Mouse (Mus musculus): ENCODE measurements around the gene Tmem269. TPM values are rescaled to one million over a fixed set of nuclear protein-coding genes. Genes with fewer than 3 reads are reported as not detected.

The Tmem269 gene
- polyA plus RNA-seq (2017; shearing (Covaris generic)): 0.35 TPM

DNA sequence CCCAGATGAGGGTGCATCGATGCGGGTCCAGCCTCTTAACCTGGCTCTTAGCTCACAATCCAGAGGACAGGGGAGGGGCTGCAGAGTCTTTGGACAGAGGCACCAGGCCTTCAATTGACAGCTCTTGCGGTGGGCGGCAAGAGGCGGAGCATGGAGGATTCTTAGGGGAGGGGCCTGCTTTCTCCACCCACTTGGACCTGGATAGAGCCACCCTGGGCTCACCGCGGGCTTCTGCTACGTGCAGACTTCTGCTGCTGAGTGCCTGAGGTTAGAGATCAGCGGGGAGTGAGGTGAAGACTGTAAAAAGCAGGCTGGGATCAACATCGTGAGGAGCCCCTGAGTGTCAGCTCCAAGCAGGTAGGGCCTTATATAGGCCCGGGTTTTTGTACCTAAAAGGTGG, at the start of gene Tmem269:
Gene Tmem269 (minus strand): TSS at position 49 of the 400 bp plus-strand sequence.

DNA sequence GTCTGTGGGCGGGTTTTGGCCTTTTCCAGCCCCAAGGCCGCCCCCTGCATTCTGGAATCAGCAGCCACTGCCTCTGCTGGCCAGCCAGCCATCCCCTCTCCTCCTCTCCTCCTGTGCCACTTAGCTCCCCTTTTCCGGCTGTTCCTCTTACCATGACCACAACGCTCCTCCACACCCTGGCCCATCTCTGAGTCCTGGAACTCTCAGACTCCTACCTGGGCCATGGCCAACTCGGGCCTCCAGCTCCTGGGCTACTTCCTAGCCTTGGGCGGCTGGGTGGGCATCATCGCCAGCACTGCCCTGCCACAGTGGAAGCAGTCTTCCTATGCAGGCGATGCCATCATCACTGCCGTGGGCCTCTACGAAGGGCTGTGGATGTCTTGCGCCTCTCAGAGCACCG, 37.3 kb upstream of the Tmem269 start, which contains the start of gene Cldn19:
Gene Cldn19 (plus strand): TSS at position 64 of the 400 bp plus-strand sequence.

DNA sequence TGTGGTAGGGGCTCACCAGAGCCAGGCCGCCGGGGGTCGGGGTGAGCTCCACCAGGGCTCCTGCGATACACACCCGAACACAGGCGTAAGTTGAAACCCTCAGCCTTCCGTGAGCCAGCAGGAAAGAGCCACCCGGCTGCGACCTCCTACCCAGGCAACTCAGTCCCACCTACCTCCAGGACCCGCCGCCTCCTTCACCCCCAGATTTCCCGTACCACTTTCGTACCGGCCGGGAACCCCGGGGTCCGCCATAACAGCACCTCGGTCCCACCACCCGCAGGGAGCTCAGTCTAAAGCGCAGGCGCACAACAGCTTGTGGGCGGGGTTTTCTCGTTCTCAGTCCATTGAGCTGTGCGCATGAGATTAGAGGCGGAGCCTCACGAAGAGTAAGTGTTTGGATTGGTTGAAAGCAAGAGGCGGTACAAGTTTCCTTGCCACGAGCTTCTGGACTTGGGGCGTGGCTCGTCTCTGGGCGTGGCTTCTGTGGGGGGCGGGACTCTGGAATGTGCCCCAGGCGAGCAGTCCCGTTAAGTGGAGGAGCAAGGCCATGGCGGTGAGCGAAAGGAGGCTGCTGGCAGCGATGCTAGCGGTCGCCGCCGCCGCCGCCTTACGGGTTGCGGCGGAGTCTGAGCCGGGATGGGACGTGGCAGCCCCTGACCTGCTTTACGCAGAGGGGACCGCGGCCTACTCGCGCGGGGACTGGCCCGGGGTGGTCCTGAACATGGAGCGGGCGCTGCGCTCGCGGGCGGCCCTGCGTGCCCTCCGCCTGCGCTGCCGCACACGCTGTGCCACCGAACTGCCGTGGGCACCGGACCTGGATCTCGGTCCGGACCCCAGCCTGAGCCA, 14.6 kb upstream of the Tmem269 start, which contains the start of the genes AU022252 and P3h1:
Gene AU022252 (minus strand): TSS at position 303 of the 846 bp plus-strand sequence.
Gene P3h1 (plus strand): TSS at position 506 of the 846 bp plus-strand sequence.

DNA sequence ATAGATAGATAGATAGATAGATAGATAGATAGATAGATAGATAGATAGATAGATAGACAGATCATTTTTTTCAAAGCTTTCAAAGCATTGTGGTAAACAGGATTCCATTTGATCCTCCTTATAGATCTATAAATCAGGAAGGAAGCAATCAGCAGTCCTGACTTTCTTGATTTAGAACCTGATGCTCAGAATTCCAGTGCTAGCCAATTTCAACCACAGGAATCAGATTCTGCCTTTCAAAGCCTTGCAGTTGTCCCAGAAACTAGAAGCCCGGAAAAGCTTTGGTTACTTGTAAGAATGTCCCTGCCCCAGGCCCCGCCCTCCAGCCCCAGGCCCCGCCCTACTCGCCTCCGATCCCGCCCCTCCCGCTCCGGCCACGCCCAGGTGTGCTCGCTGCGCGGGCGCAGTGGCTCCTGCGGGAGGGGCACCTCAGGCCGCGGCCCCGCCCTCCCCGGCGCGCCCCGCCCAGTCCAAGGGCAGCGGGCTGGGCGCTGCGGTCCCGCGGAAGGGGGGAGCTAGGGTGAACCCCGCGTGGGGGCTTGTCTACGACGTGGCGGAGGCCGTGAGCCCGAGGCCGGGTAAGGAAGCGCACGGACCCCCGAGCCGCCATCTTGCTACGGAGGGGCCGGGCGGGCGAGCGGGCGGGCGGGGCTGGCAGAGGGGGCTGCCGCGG, 23.0 kb downstream of the Tmem269 start, which contains the start of gene Svbp:
Gene Svbp (plus strand): TSS at position 398 of the 673 bp plus-strand sequence.

DNA sequence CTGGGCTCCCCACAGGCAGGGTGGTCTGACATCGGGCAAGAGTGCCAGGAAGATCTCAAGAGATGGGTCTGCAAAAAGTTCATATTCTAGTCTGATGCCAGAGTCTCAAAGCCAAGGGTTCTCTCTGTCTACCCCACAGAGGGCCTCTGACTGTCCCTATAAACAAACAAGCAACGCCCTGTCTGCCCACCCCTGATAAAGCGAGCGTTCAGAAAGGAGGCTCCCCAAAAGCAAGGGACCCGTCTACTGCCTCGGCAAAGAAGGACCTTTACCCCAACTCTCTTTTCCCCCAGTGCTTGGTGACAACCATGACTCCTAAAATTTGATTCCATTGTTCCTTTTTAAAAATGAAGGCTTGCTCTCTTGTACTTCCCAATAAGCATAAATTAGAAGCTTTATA, 28.2 kb downstream of the Tmem269 start, which contains the start of gene Ermap:
Gene Ermap (minus strand): TSS at position 148 of the 400 bp plus-strand sequence.

DNA sequence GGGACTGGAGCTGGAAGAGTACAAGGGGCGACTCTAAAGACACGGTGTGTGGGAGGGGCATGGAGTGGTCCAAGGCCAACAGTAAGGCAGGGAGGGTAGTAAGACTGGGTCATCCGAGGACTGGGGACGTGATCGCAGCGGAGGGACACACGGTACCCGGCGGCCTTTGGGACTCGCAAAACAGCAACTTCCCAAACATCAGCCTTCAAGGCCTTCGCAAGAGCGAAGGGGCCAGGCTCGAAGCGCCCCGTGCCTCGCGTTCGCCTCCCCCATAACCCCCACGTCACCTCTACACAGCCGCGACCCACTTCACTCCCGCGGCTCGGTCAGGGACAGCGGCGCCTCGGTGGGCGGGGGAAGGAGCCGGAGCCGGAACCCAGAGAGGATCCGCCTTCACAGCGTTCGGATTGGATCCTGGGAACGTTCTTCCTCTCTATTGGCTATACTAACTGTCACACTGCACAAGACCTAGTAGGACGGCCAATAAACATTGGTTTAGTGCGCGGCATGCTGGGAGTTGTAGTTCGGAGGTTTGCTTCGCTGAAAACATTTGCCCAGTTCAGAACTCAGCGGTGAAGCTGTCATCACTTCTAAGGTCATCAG, 44.1 kb downstream of the Tmem269 start, which contains the start of gene Zfp691:
Gene Zfp691 (minus strand): TSS at position 345 of the 603 bp plus-strand sequence.

Other genes starting within 250 kb of the Tmem269 start
- gene Slc2a1, start 109.5 kb downstream of the Tmem269 start, polyA plus RNA-seq (2017; shearing (Covaris generic)): 79.4 TPM
- 3.6 TPM for gene Zfp691, start 44.0 kb downstream of the Tmem269 start, polyA plus RNA-seq (2017; shearing (Covaris generic))
- 0.68 TPM for gene Ermap, start 28.2 kb downstream of the Tmem269 start, polyA plus RNA-seq (2017; shearing (Covaris generic))
- gene Svbp, start 22.9 kb downstream of the Tmem269 start, polyA plus RNA-seq (2017; shearing (Covaris generic)): 71.6 TPM
- 22.8 TPM for gene AU022252, start 14.5 kb upstream of the Tmem269 start, polyA plus RNA-seq (2017; shearing (Covaris generic))
- gene P3h1, start 14.7 kb upstream of the Tmem269 start, polyA plus RNA-seq (2017; shearing (Covaris generic)): 1.9 TPM
- not detected for gene Cldn19, start 37.2 kb upstream of the Tmem269 start, polyA plus RNA-seq (2017; shearing (Covaris generic))
- 57.1 TPM for gene Ybx1, start 76.4 kb upstream of the Tmem269 start, polyA plus RNA-seq (2017; shearing (Covaris generic))
- 49.7 TPM for gene Ppih, start 102.3 kb upstream of the Tmem269 start, polyA plus RNA-seq (2017; shearing (Covaris generic))
- gene Ccdc30, start 197.3 kb upstream of the Tmem269 start, polyA plus RNA-seq (2017; shearing (Covaris generic)): 15.1 TPM
- 48.4 TPM for gene Ppcs, start 204.2 kb upstream of the Tmem269 start, polyA plus RNA-seq (2017; shearing (Covaris generic))
- gene Zmynd12, start 204.6 kb upstream of the Tmem269 start, polyA plus RNA-seq (2017; shearing (Covaris generic)): 0.62 TPM

All from CD4-positive, CD25-positive, alpha-beta regulatory T cell, adult 9 weeks (primary cell).